Mouse (Mus musculus): ENCODE measurements around the gene Psmd12.

Gene Psmd12

GRCm38 (mm10) chr11:107479053-107479861 lies at the start of gene Psmd12:
Gene Psmd12 (plus strand): TSS chr11:107479484.
- peak; percentile 97 for DNase-seq (ENCODE audit: extremely low spot score, low spot score)

GRCm38 (mm10) chr11:107431197-107431965 lies 47.9 kb upstream of the Psmd12 start:
- DNase-seq (ENCODE audit: extremely low spot score, low spot score) = no peak

DNA sequence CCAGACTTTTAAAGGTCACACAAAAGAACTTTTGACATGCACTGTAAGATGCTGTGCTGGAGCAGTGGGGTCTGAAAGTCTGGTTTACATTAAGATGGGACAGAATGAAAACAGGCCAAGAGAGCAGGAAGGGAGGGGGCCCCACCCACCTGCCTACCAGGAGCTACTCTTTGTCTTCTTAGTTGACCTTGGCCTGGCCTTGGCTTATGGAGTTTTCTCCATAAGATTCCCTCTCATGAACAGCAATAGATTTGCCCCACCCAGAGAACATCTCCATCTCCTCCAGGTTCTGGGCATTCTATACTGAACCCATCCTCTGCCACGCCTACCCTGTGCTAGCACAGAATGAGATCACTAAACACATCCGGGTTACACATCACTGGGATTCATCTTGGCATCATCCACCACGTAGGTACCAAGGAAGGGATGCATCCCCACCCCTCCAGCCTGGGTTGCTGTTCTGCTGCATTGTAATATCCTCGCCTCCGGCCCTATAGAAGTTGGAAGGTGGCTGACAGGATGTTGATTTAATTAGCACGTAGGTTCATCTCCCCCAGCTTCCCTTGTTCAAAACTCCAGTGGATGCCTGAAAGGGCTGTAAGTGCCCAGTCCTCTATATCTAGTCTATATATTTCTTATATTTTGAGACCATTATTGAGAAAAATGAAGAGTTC lies 43.4 kb upstream of the Psmd12 start:
- DNase-seq (ENCODE audit: extremely low spot score, low spot score) = no peak

GRCm38 (mm10) chr11:107437723-107438122 lies 41.6 kb upstream of the Psmd12 start:
- no peak for DNase-seq (ENCODE audit: extremely low spot score, low spot score)

- no peak for DNase-seq (ENCODE audit: extremely low spot score, low spot score)
These were observed 41.1 kb upstream of the Psmd12 start for GRCm38 (mm10) chr11:107438140-107438539.

- no peak for DNase-seq (ENCODE audit: extremely low spot score, low spot score)
These were observed 38.2 kb upstream of the Psmd12 start for GRCm38 (mm10) chr11:107441050-107441449.

GRCm38 (mm10) chr11:107443121-107444095 lies 35.9 kb upstream of the Psmd12 start:
- no peak for DNase-seq (ENCODE audit: extremely low spot score, low spot score)

DNA sequence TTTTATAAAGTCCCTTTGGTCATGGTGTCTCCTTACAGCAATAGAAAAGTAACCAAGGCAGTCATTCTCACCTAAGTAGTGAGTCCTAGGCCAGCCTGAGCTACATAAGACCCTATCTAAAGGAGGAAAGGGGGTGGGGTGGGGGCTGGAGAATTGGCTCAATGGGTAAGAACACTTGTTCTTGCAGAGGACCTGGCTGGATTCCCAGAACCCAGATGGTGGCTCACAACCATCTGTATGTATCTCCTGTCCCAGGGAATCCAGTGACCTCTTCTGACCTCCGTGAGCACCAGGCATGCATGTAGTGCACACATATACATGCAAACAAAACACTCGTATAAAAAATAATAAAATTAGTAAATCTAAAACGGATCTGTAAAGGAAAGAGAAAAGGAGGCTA lies 33.6 kb upstream of the Psmd12 start:
- DNase-seq (ENCODE audit: extremely low spot score, low spot score) = no peak

DNA sequence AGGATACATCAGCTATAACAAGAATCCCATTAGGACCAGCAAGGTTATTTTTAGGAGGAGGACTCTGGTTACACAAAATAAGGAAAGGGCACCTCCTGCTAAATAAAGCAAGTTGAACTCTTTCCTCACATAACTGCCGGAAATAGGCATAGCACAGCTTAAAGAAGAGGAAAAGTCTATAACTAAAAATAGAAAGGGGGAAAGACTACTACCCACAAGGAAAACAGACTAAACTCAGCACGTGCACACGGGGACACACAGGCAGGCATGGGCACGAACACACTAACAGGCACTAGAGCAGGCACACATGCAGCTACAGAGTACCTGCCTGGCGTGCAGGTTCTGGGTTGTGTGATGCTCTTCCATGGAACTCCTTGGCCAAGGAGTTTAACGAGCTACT lies 32.6 kb upstream of the Psmd12 start:
- DNase-seq (ENCODE audit: extremely low spot score, low spot score) = no peak

GRCm38 (mm10) chr11:107447349-107447748 lies 31.9 kb upstream of the Psmd12 start:
- DNase-seq (ENCODE audit: extremely low spot score, low spot score) = no peak

GRCm38 (mm10) chr11:107447915-107448314 lies 31.4 kb upstream of the Psmd12 start:
- no peak for DNase-seq (ENCODE audit: extremely low spot score, low spot score)

GRCm38 (mm10) chr11:107449169-107449910 lies 29.9 kb upstream of the Psmd12 start:
- DNase-seq (ENCODE audit: extremely low spot score, low spot score) = no peak

DNA sequence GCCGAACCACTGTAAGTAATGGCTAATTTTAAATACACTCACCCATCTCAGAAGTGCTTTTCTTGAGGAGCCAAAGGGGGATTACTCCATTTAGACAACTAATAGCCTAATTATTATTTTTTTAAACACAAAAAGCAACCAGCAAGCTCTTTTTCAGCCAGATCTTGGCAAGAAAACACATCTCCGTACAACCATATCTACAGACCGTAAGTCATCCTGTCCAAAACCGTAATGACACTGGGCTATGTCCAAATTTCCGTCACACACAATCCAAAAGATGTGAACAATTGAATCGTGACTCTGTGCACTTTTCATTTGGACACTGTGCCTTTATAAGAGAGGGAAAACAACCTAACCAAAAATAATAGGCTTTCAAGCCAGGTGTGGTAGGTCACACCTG lies 29.2 kb upstream of the Psmd12 start:
- DNase-seq (ENCODE audit: extremely low spot score, low spot score) = no peak

DNA sequence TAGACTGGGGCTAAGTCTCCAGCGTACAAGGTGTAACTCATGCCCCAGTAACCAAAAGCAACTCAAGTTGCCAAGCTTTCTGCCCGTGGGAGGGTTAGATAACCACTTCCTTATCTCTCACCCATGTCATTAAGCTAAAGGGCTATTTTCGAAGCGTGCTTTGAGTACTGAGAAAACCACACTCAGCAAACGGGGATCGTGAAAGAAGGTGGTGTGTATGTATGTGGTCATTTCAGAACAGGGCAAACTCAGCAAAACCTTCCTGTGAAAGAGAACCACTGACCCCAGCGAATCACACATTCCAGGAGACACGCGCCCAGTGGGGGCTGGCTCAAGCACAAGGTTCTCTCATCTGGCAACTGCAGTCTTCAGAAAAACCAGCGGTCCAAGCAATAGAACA lies 28.2 kb upstream of the Psmd12 start:
- DNase-seq (ENCODE audit: extremely low spot score, low spot score) = no peak

- DNase-seq (ENCODE audit: extremely low spot score, low spot score) = no peak
These were observed 27.2 kb upstream of the Psmd12 start for GRCm38 (mm10) chr11:107452053-107452452.

DNA sequence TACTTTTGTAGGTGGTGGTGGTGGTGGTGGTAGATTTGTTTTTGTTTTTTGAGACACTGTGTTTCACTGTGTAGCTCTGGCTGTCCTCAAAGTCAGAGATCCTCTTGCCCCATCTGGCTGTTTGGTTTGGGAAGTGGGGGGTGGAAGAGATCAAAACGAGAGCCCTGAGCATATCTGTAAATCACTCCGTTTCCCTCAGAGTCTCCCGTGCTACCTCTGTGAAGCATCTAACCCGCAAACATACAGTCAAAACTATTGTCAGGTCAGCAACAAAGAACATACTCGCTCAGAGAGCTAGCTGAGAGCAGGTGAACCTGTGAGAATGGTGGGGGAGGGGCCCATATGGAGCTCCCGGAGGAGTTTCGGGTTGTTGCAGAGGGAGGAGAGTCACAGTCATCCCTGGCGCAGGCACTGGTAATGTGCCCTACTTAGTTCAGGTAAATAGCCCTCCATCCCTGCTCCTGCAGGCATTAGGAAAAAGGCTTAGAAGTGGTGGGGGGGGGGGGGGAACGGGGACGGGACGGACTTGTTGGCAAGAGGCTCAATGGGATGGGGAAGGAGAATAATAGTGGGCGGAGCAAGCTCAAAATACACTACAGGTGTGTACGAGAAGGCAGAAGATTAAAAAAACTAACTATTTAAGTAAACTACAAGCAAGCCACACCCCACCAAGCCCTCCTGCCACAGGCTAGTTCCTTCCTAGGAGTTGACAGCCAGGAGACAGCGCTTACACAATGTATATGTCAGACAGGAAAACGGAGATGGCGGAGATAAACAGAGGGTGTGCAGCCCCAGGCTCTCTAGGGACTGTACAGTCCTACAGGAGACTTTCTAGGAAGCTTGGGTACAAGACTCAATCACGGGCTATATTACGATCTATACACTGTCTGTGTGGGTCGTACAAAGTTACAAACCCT lies 24.5 kb upstream of the Psmd12 start:
- no peak for DNase-seq (ENCODE audit: extremely low spot score, low spot score)

DNA sequence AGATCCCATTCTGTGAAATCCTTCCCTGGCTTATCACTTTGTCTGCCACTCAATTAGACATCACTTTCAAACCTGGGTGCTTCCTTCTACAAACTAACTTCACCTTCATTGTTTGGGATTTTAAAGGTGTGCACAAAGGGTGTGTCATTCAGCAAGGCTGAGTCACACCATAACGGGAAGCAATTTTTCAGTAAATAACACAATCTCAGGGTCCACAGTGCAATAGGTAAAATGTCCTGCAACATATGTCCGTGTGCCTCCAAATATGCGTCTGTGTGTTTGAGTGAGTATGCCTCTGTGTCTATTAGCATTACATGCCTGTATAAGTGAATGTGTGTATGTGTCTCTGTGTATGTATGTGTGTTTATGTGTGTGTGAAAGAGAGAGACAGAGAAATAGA lies 22.0 kb upstream of the Psmd12 start:
- DNase-seq (ENCODE audit: extremely low spot score, low spot score) = no peak

DNA sequence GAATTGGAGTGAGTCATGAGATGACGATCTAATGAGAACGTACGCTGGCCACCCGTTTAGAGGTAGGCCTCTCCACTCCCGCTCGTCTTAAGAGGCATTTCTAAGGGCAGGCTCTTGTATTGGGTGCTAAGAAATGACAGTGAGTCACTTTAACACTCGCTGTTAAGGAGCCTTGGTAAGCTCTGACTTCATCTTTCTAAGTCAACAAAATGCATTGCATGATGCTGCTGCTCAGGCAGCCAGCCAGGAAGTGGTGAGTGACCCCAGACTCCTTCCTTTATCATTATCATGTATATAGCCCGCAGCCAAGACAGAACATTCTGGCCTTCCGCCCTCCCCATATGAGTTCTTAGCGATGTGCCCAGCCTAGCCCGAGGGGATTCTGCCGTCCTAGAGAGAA lies 21.0 kb upstream of the Psmd12 start:
- DNase-seq (ENCODE audit: extremely low spot score, low spot score) = no peak

- DNase-seq (ENCODE audit: extremely low spot score, low spot score) = no peak
These were observed 20.3 kb upstream of the Psmd12 start for GRCm38 (mm10) chr11:107458986-107459385.
